Mouse (Mus musculus): ENCODE results near the gene 2410004B18Rik. TPM values are rescaled to one million over a fixed set of nuclear protein-coding genes. Genes with fewer than 3 reads are reported as not detected.

Gene 2410004B18Rik
- polyA plus RNA-seq, 1 experiment from 2014 or later, result 63.0 TPM

Other genes with a start within 250 kb of the 2410004B18Rik start
- 85.9 and 103 TPM in 2 replicates for gene Ddah1, start 179.3 kb upstream of the 2410004B18Rik start, polyA plus RNA-seq (2016; fragmentation: Nextera tagmentation; extraction: Ambion mirVana)
- 50.7 and 50.8 TPM in 2 replicates for gene Bcl10, start 15.2 kb upstream of the 2410004B18Rik start, polyA plus RNA-seq (2016; fragmentation: Nextera tagmentation; extraction: Ambion mirVana)
- 0.97 and 1.5 TPM in 2 replicates for gene Syde2, start 49.9 kb downstream of the 2410004B18Rik start, polyA plus RNA-seq (2016; fragmentation: Nextera tagmentation; extraction: Ambion mirVana)
- gene Wdr63, start 170.1 kb downstream of the 2410004B18Rik start, polyA plus RNA-seq (2016; fragmentation: Nextera tagmentation; extraction: Ambion mirVana), result 0.23 and 0.49 TPM in 2 replicates
- 1.9 and 3.8 TPM in 2 replicates for gene Mcoln3, start 179.4 kb downstream of the 2410004B18Rik start, polyA plus RNA-seq (2016; fragmentation: Nextera tagmentation; extraction: Ambion mirVana)
- gene Mcoln2, start 211.8 kb downstream of the 2410004B18Rik start, polyA plus RNA-seq (2016; fragmentation: Nextera tagmentation; extraction: Ambion mirVana), result 0.20 and 0.23 TPM in 2 replicates